Mouse (Mus musculus) MEL (cell line): ENCODE measurements around the gene Clec4n. TPM values are rescaled to one million over a fixed set of nuclear protein-coding genes. Genes with fewer than 3 reads are reported as not detected.

Experiments
- DNase-seq: peaks from one replicate; pipeline ENCODE4 v3.0.0; 2011; ENCODE audit warnings: low read depth, low spot score
- H3K27ac ChIP-seq: 2 replicates; pipeline ENCODE4 v1.5.1; 2012; ENCODE audit warnings: low read depth, mild to moderate bottlenecking, control low read depth, low read length, moderate library complexity; ENCODE audit not compliant: control insufficient read depth
- H3K27me3 ChIP-seq, 2 experiments: fragments of 150-350 bp in 1 of 2; sonication (generic) in 1 of 2; 2 replicates each; pipeline ENCODE4 v1.6.1; 2012; ENCODE audit warnings: low read length in 2 of 2, mild to moderate bottlenecking in 2 of 2, improper control_type of control experiment in 1 of 2, moderate library complexity in 1 of 2; ENCODE audit not compliant: insufficient read depth in 2 of 2, control insufficient read depth in 1 of 2
- H3K36me3 ChIP-seq, 2 experiments: 2 replicates each; pipeline ENCODE4 v1.6.1; 2012 to 2014; ENCODE audit warnings: low read length in 2 of 2, improper control_type of control experiment in 1 of 2, inconsistent platforms in 1 of 2, mild to moderate bottlenecking in 1 of 2; ENCODE audit not compliant: insufficient read depth in 2 of 2, control insufficient read depth in 1 of 2
- H3K4me1 ChIP-seq, 2 experiments: fragments of 150-350 bp in 1 of 2; sonication (generic) in 1 of 2; 2 replicates each; pipeline ENCODE4 v1.6.1; 2012; ENCODE audit warnings: low read length in 2 of 2, improper control_type of control experiment in 1 of 2, mild to moderate bottlenecking in 1 of 2; ENCODE audit not compliant: insufficient read depth in 2 of 2, control insufficient read depth in 1 of 2
- H3K4me3 ChIP-seq, 2 experiments: fragments of 150-350 bp in 1 of 2; sonication (generic) in 1 of 2; 2 replicates each; pipeline ENCODE4 v1.5.1; 2012; ENCODE audit warnings: low read depth in 2 of 2, low read length in 2 of 2, mild to moderate bottlenecking in 2 of 2, moderate library complexity in 2 of 2, control low read depth in 1 of 2, improper control_type of control experiment in 1 of 2; ENCODE audit not compliant: control insufficient read depth in 1 of 2, insufficient read depth in 1 of 2
- H3K79me2 ChIP-seq: 2 replicates; pipeline ENCODE4 v1.6.1; 2012; ENCODE audit warnings: mild to moderate bottlenecking, low read length, moderate library complexity; ENCODE audit not compliant: control insufficient read depth, poor library complexity, insufficient read depth
- H3K9ac ChIP-seq: 2 replicates; pipeline ENCODE4 v1.6.1; 2012; ENCODE audit warnings: low read depth, mild to moderate bottlenecking, control low read depth, low read length, moderate library complexity; ENCODE audit not compliant: control insufficient read depth, poor library complexity, severe bottlenecking
- H3K9me3 ChIP-seq: fragments of 150-350 bp; sonication (generic); replicated peaks from 2 replicates; pipeline ENCODE4 v1.6.1; 2012; ENCODE audit warnings: mild to moderate bottlenecking, low read length, improper control_type of control experiment, moderate library complexity; ENCODE audit not compliant: insufficient read depth
- CHD1 ChIP-seq: IDR thresholded peaks from 2 replicates; pipeline ENCODE4 v1.6.1; 2012; ENCODE audit warnings: low read depth, mild to moderate bottlenecking, inconsistent platforms, low read length, improper control_type of control experiment
- CHD2 ChIP-seq: IDR thresholded peaks from 2 replicates; pipeline ENCODE4 v1.6.1; 2011; ENCODE audit warnings: low read length, improper control_type of control experiment
- E2F4 ChIP-seq: IDR thresholded peaks from 2 replicates; pipeline ENCODE4 v1.6.1; 2011; ENCODE audit warnings: low read depth, low read length, improper control_type of control experiment, borderline replicate concordance
- EP300 ChIP-seq, 2 experiments: IDR thresholded peaks; 2 replicates each; pipeline ENCODE4 v1.6.1; 2011; ENCODE audit warnings: improper control_type of control experiment in 2 of 2, low read length in 2 of 2, low read depth in 1 of 2, mild to moderate bottlenecking in 1 of 2
- ETS1 ChIP-seq: IDR thresholded peaks from 2 replicates; pipeline ENCODE4 v1.6.1; 2012; ENCODE audit warnings: low read depth, mild to moderate bottlenecking, inconsistent platforms, low read length, improper control_type of control experiment, moderate library complexity
- GABPA ChIP-seq: IDR thresholded peaks from 2 replicates; pipeline ENCODE4 v1.6.1; 2012; ENCODE audit warnings: low read depth, mild to moderate bottlenecking, inconsistent platforms, low read length, improper control_type of control experiment, moderate library complexity
- GATA1 ChIP-seq: IDR thresholded peaks from 2 replicates; pipeline ENCODE4 v1.6.1; 2011; ENCODE audit warnings: low read depth, low read length, improper control_type of control experiment
- MAZ ChIP-seq: IDR thresholded peaks from 2 replicates; pipeline ENCODE4 v1.6.1; 2012; ENCODE audit warnings: low read depth, mild to moderate bottlenecking, inconsistent platforms, low read length, improper control_type of control experiment
- MXI1 ChIP-seq: IDR thresholded peaks from 2 replicates; pipeline ENCODE4 v1.6.1; 2011; ENCODE audit warnings: mild to moderate bottlenecking, low read depth, low read length, improper control_type of control experiment
- NELFE ChIP-seq: IDR thresholded peaks from 2 replicates; pipeline ENCODE4 v1.6.1; 2011; ENCODE audit warnings: low read depth, low read length, improper control_type of control experiment
- POLR2AphosphoS2 ChIP-seq: IDR thresholded peaks from 2 replicates; pipeline ENCODE4 v1.6.1; 2011; ENCODE audit warnings: low read length, improper control_type of control experiment
- RAD21 ChIP-seq: IDR thresholded peaks from 2 replicates; pipeline ENCODE4 v1.6.1; 2011; ENCODE audit warnings: mild to moderate bottlenecking, low read depth, low read length, improper control_type of control experiment
- RCOR1 ChIP-seq: IDR thresholded peaks from 2 replicates; pipeline ENCODE4 v1.6.1; 2012; ENCODE audit warnings: low read depth, mild to moderate bottlenecking, inconsistent platforms, low read length, improper control_type of control experiment
- TAL1 ChIP-seq: IDR thresholded peaks from 2 replicates; pipeline ENCODE4 v1.6.1; 2012; ENCODE audit warnings: mild to moderate bottlenecking, inconsistent platforms, low read length, moderate library complexity, mixed read lengths
- TBP ChIP-seq: IDR thresholded peaks from 2 replicates; pipeline ENCODE4 v1.8.0; 2011; ENCODE audit warnings: low read depth, low read length, improper control_type of control experiment
- TCF12 ChIP-seq: IDR thresholded peaks from 2 replicates; pipeline ENCODE4 v1.6.1; 2014; ENCODE audit warnings: low read depth, mild to moderate bottlenecking, inconsistent platforms, low read length, improper control_type of control experiment, moderate library complexity
- ZKSCAN1 ChIP-seq: IDR thresholded peaks from 2 replicates; pipeline ENCODE4 v1.6.1; 2012; ENCODE audit warnings: low read depth, mild to moderate bottlenecking, inconsistent platforms, low read length, improper control_type of control experiment, moderate library complexity
- ZNF384 ChIP-seq: IDR thresholded peaks from 2 replicates; pipeline ENCODE4 v1.6.1; 2012; ENCODE audit warnings: low read depth, mild to moderate bottlenecking, inconsistent platforms, low read length, improper control_type of control experiment
- polyA plus RNA-seq, 2 experiments: library from polyadenylated mRNA; stranded (reverse) in 1 of 2; unstranded in 1 of 2; fragments of >175 nt in 1 of 2; fragments of >200 nt in 1 of 2; gene quantifications; 2 replicates each; pipeline versions ENCODE4 v1.2.1 to v1.2.4; 2012; ENCODE audit warnings: low replicate concordance in 2 of 2, low read depth in 1 of 2; ENCODE audit not compliant: insufficient read length in 2 of 2, insufficient read depth in 1 of 2, missing spikeins in 1 of 2
- total RNA-seq: library from RNA; depleted of rRNA; stranded (reverse); fragments of 300-350 nt; gene quantifications from 2 replicates; pipeline ENCODE4 v1.2.3, GENCODE M21; 2012

Gene Clec4n
- total and polyA plus RNA-seq, 3 experiments = not detected

GRCm38 (mm10) chr6:123259889-123260603, 30.4 kb downstream of the Clec4n start:
- no peak overlapping the region for H3K9ac ChIP-seq
- no peaks in the 10 kb centered on the region for H3K79me2 ChIP-seq
- no peaks in the 10 kb centered on the region for H3K27me3 ChIP-seq
- H3K4me3 ChIP-seq = no peak overlapping the region
- DNase-seq = peak; percentile 32
- H3K36me3 ChIP-seq = peaks cover 0 to 20% of the 10 kb centered on the region in 2 experiments; a peak in 2 of 4 replicates
- H3K27ac ChIP-seq = no peak overlapping the region
- peaks cover 7 to 16% of the 10 kb centered on the region in 2 experiments for H3K4me1 ChIP-seq
- no peaks in the 10 kb centered on the region for H3K9me3 ChIP-seq
- 0 out of 2 replicates have a peak, but pooled peaks have one; percentile 8 for TF ChIP-seq GATA1
- TF ChIP-seq EP300 (IDR thresholded peaks at IDR 0.05; ENCODE audit: low read depth in 1 of 2, low read length in 2 of 2) = peak in 1 of 2 experiments; percentile 33; a peak in 1 of 4 replicates
- TF ChIP-seq ZNF384 = no peak

- DNase-seq = no peak
- Histone ChIP-seq H3K4me1 (peaks cover 13 to 20% of the 10 kb centered on the region in 2 experiments), H3K79me2 (no peaks in the 10 kb centered on the region), H3K27ac (no peak overlapping the region), H3K4me3 (no peak overlapping the region), H3K27me3 (no peaks in the 10 kb centered on the region), H3K36me3 (peaks cover 0 to 27% of the 10 kb centered on the region in 2 experiments; a peak in 2 of 4 replicates), H3K9me3 (no peaks in the 10 kb centered on the region), H3K9ac (no peak overlapping the region)
- TF ChIP-seq TBP (no peak), RAD21 (no peak), NELFE (no peak), E2F4 (no peak), CHD1 (no peak), TAL1 (no peak), GABPA (no peak), ZKSCAN1 (no peak), MXI1 (no peak), RCOR1 (peak; percentile 87), MAZ (no peak), EP300 (IDR thresholded peaks at IDR 0.05; ENCODE audit: low read depth in 1 of 2, low read length in 2 of 2) (peak in 1 of 2 experiments; percentile 37; a peak in 1 of 4 replicates), POLR2AphosphoS2 (no peak), CHD2 (no peak), ETS1 (0 out of 2 replicates have a peak, but pooled peaks have one; percentile 14), TCF12 (peak; percentile 51; the same call in 1 of the 2 replicates)
These were observed 31.2 kb downstream of the Clec4n start for GRCm38 (mm10) chr6:123260868-123261267.
